Mouse (Mus musculus): Measurements from ENCODE around the gene Prrx1.

DNA sequence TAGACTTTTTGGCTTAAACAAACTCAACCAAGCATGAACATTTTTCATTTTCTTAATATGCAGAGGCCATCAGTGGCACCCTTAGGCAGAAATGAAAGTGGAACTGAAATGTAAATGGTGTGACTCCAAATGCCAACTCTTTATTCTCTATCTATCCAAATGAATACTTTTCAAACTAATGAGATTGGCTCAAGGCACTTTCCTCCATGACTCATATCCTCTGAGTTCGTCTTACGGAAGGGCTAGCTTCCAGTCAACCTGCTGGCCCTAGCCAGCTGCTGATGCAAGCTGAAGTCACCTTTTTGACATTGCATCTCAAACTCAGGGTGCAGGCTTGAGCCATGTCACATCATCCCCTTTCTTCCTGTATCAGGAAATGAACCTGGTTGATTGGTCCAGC, 21.6 kb downstream of the Prrx1 start:
- no peak for TF ChIP-seq POLR2A (IDR thresholded peaks at IDR 0.05; ENCODE audit: control insufficient read depth, extremely low read depth, insufficient read depth, low read length, poor library complexity)
- no peak for TF ChIP-seq CTCF (IDR thresholded peaks at IDR 0.05; ENCODE audit: borderline replicate concordance, control insufficient read depth, extremely low read depth, insufficient read depth, low read length, poor library complexity)
